Mouse (Mus musculus) heart, embryonic 13.5 days (tissue): Measurements from ENCODE around the gene Olfr1245. TPM values are rescaled to one million over a fixed set of nuclear protein-coding genes. Genes with fewer than 3 reads are reported as not detected.
"Not testable (repeated sequence)": the region's sequence is repeated elsewhere in the genome, so short reads cannot be mapped to it uniquely, and the experiment has no call there.

Source experiments
- ATAC-seq: fragments of 200-750 bp; cut with Nextera tagmentation; 2 replicates; pipeline ENCODE4 v1.8.0; 2017; ENCODE audit warnings: moderate TSS enrichment; ENCODE audit not compliant: insufficient number of reproducible peaks, low FRiP score, low TSS enrichment; ENCODE audit errors: extremely low read depth
- H3K27ac ChIP-seq: fragments of 300-500 bp; sonication (generic); replicated peaks from 2 replicates; pipeline ENCODE4 v1.5.1; 2015; ENCODE audit warnings: moderate library complexity, mild to moderate bottlenecking, inconsistent platforms
- H3K27me3 ChIP-seq: fragments of 300-500 bp; sonication (generic); replicated peaks from 2 replicates; pipeline ENCODE4 v1.6.1; 2015; ENCODE audit warnings: mild to moderate bottlenecking, inconsistent platforms
- H3K36me3 ChIP-seq: fragments of 300-500 bp; sonication (generic); 2 replicates; pipeline ENCODE4 v1.6.1; 2015; ENCODE audit warnings: mild to moderate bottlenecking, inconsistent platforms
- H3K4me1 ChIP-seq: fragments of 300-500 bp; sonication (generic); 2 replicates; pipeline ENCODE4 v1.6.1; 2015; ENCODE audit warnings: inconsistent platforms
- H3K4me2 ChIP-seq: fragments of 300-500 bp; sonication (generic); 2 replicates; pipeline ENCODE4 v1.6.1; 2015; ENCODE audit warnings: inconsistent platforms, mild to moderate bottlenecking, moderate library complexity
- H3K4me3 ChIP-seq: fragments of 300-500 bp; sonication (generic); 2 replicates; pipeline ENCODE4 v1.5.1; 2015; ENCODE audit warnings: moderate library complexity, mild to moderate bottlenecking, inconsistent platforms
- H3K9ac ChIP-seq: fragments of 300-500 bp; sonication (generic); 2 replicates; pipeline ENCODE4 v1.6.1; 2015; ENCODE audit warnings: inconsistent platforms, mild to moderate bottlenecking, moderate library complexity
- H3K9me3 ChIP-seq: fragments of 300-500 bp; sonication (generic); 2 replicates; pipeline ENCODE4 v1.6.1; 2016; ENCODE audit warnings: inconsistent platforms
- WGBS: fragments of 180-500 bp; shearing (Covaris S2); methylation state at CpG from one replicate; pipeline ENCODE4 v1.1.7; 2015; ENCODE audit warnings: mixed read lengths; 5-methylcytosine and 5-hydroxymethylcytosine counted together
- polyA plus RNA-seq: library from polyadenylated mRNA; unstranded; fragments of >200 nt; fragmentation: Nextera tagmentation; extraction: Ambion mirVana; gene quantifications from 2 replicates; pipeline ENCODE4 v1.2.1, GENCODE M21; 2015

The Olfr1245 gene
- polyA plus RNA-seq, result not detected in 2 replicates

GRCm38 (mm10) chr2:89578347-89578746 is at the start of gene Olfr1245:
Gene Olfr1245 (minus strand): TSS chr2:89578447.
- ATAC-seq, result no peak
- Histone ChIP-seq H3K4me2 (no peak within 1 kb of the TSS), H3K27ac (no peak within 1 kb of the TSS), H3K4me3 (no peak within 1 kb of the TSS), H3K4me1 (no peaks in the 10 kb centered on the region), H3K9ac (no peak within 1 kb of the TSS), H3K27me3 (no peaks in the 10 kb centered on the region), H3K36me3 (no peaks in the 10 kb centered on the region), H3K9me3 (peaks cover 4% of the 10 kb centered on the region; the same call in 1 of the 2 replicates)
- 70% methylated on average over 1 of the region's 1 CpGs for WGBS

- H3K36me3 ChIP-seq, H3K4me1 ChIP-seq, H3K9ac ChIP-seq, ATAC-seq, H3K9me3 ChIP-seq, H3K4me2 ChIP-seq, H3K27me3 ChIP-seq, H3K27ac ChIP-seq, H3K4me3 ChIP-seq: not testable (repeated sequence)
- 87% methylated on average over 1 of the region's 1 CpGs for WGBS
Observed at GRCm38 (mm10) chr2:89618145-89618544, 39.9 kb upstream of the Olfr1245 start, which contains the start of gene Olfr1248. Gene Olfr1248 (minus strand): TSS chr2:89618245.

GRCm38 (mm10) chr2:89614030-89614429 is 35.8 kb upstream of the Olfr1245 start, which contains the start of gene Olfr1247:
Gene Olfr1247 (minus strand): TSS chr2:89614130.
- Histone ChIP-seq H3K27ac (no peak within 1 kb of the TSS), H3K4me2 (no peak within 1 kb of the TSS), H3K9ac (no peak within 1 kb of the TSS), H3K36me3 (no peaks in the 10 kb centered on the region), H3K4me3 (no peak within 1 kb of the TSS), H3K27me3 (no peaks in the 10 kb centered on the region), H3K4me1 (no peaks in the 10 kb centered on the region), H3K9me3 (no peaks in the 10 kb centered on the region)
- ATAC-seq, result no peak
- 77% methylated on average over 2 of the region's 2 CpGs for WGBS

- Histone ChIP-seq H3K9me3 (no peaks in the 10 kb centered on the region; the same call in 1 of the 2 replicates), H3K4me1 (no peaks in the 10 kb centered on the region), H3K27me3 (no peaks in the 10 kb centered on the region), H3K9ac (no peak within 1 kb of the TSS), H3K4me3 (no peak within 1 kb of the TSS), H3K4me2 (no peak within 1 kb of the TSS), H3K27ac (no peak within 1 kb of the TSS), H3K36me3 (no peaks in the 10 kb centered on the region)
- WGBS, result 63% methylated on average over 2 of the region's 2 CpGs
- no peak for ATAC-seq
Observed at GRCm38 (mm10) chr2:89593057-89593456, 14.8 kb upstream of the Olfr1245 start, which contains the start of gene Olfr1246. Gene Olfr1246 (minus strand): TSS chr2:89593157.

GRCm38 (mm10) chr2:89562706-89563105 is 15.5 kb downstream of the Olfr1245 start:
- H3K27ac ChIP-seq, ATAC-seq, H3K4me2 ChIP-seq, H3K27me3 ChIP-seq, H3K9ac ChIP-seq, H3K4me1 ChIP-seq, H3K4me3 ChIP-seq, H3K9me3 ChIP-seq, H3K36me3 ChIP-seq: not testable (repeated sequence)
- WGBS, result 61% methylated on average over 2 of the region's 2 CpGs

GRCm38 (mm10) chr2:89544516-89544915 is 33.7 kb downstream of the Olfr1245 start:
- Histone ChIP-seq H3K9me3 (no peaks in the 10 kb centered on the region), H3K27ac (no peak overlapping the region), H3K27me3 (no peaks in the 10 kb centered on the region), H3K9ac (no peak overlapping the region), H3K4me1 (no peaks in the 10 kb centered on the region), H3K4me3 (no peak overlapping the region), H3K36me3 (no peaks in the 10 kb centered on the region), H3K4me2 (no peak overlapping the region)
- no peak for ATAC-seq
- 62% methylated on average over 2 of the region's 2 CpGs for WGBS

GRCm38 (mm10) chr2:89539923-89540322 is 38.3 kb downstream of the Olfr1245 start:
- no peaks in the 10 kb centered on the region for H3K4me1 ChIP-seq
- H3K27me3 ChIP-seq, result no peaks in the 10 kb centered on the region
- H3K9ac ChIP-seq, result no peak overlapping the region
- ATAC-seq, result no peak
- H3K27ac ChIP-seq, result no peak overlapping the region
- H3K4me3 ChIP-seq, result no peak overlapping the region
- H3K4me2 ChIP-seq, result no peak overlapping the region
- no peaks in the 10 kb centered on the region for H3K36me3 ChIP-seq
- H3K9me3 ChIP-seq, result no peaks in the 10 kb centered on the region
- 40% methylated on average over 1 of the region's 1 CpGs for WGBS

GRCm38 (mm10) chr2:89531387-89531786 is 46.9 kb downstream of the Olfr1245 start, which contains the start of gene Olfr1243:
Gene Olfr1243 (minus strand): TSS chr2:89531487.
- Histone ChIP-seq H3K27me3 (no peaks in the 10 kb centered on the region), H3K4me2 (no peak within 1 kb of the TSS), H3K27ac (no peak within 1 kb of the TSS), H3K4me1 (no peaks in the 10 kb centered on the region), H3K4me3 (no peak within 1 kb of the TSS), H3K9me3 (no peaks in the 10 kb centered on the region), H3K36me3 (no peaks in the 10 kb centered on the region), H3K9ac (no peak within 1 kb of the TSS)
- WGBS, result 85% methylated on average over 1 of the region's 1 CpGs
- ATAC-seq, result no peak

Other genes starting within 250 kb of the Olfr1245 start
- not detected in 2 replicates for gene Olfr1232, start 248.8 kb downstream of the Olfr1245 start, polyA plus RNA-seq
- gene Olfr1233, start 236.0 kb downstream of the Olfr1245 start, polyA plus RNA-seq, result not detected in 2 replicates
- not detected in 2 replicates for gene Olfr1234, start 213.6 kb downstream of the Olfr1245 start, polyA plus RNA-seq
- gene Olfr1238, start 168.8 kb downstream of the Olfr1245 start, polyA plus RNA-seq, result not detected in 2 replicates
- not detected in 2 replicates for gene Olfr1239, start 158.0 kb downstream of the Olfr1245 start, polyA plus RNA-seq
- not detected in 2 replicates for gene Olfr1240, start 135.4 kb downstream of the Olfr1245 start, polyA plus RNA-seq
- not detected in 2 replicates for gene Olfr1241, start 91.3 kb downstream of the Olfr1245 start, polyA plus RNA-seq
- gene Olfr1242, start 80.1 kb downstream of the Olfr1245 start, polyA plus RNA-seq, result not detected in 2 replicates
- not detected in 2 replicates for gene Olfr1243, start 47.0 kb downstream of the Olfr1245 start, polyA plus RNA-seq
- not detected in 2 replicates for gene Olfr1246, start 14.7 kb upstream of the Olfr1245 start, polyA plus RNA-seq
- not detected in 2 replicates for gene Olfr1247, start 35.7 kb upstream of the Olfr1245 start, polyA plus RNA-seq
- gene Olfr1248, start 39.8 kb upstream of the Olfr1245 start, polyA plus RNA-seq, result not detected in 2 replicates
- not detected in 2 replicates for gene Olfr1249, start 56.5 kb upstream of the Olfr1245 start, polyA plus RNA-seq
- not detected in 2 replicates for gene Olfr1250, start 83.0 kb upstream of the Olfr1245 start, polyA plus RNA-seq
- not detected in 2 replicates for gene Olfr1251, start 93.5 kb upstream of the Olfr1245 start, polyA plus RNA-seq
- not detected in 2 replicates for gene Olfr1252, start 146.6 kb upstream of the Olfr1245 start, polyA plus RNA-seq
- gene Olfr1253, start 178.6 kb upstream of the Olfr1245 start, polyA plus RNA-seq, result not detected in 2 replicates
- not detected in 2 replicates for gene Olfr1254, start 215.2 kb upstream of the Olfr1245 start, polyA plus RNA-seq
- gene Olfr1255, start 233.6 kb upstream of the Olfr1245 start, polyA plus RNA-seq, result not detected in 2 replicates